Mouse (Mus musculus) heart, embryonic 16.5 days (tissue): Measurements from ENCODE around the gene Rag2. TPM values are rescaled to one million over a fixed set of nuclear protein-coding genes. Genes with fewer than 3 reads are reported as not detected.

ENCODE experiments used
- ATAC-seq: fragments of 200-750 bp; cut with Nextera tagmentation; replicated peaks from 2 replicates; pipeline ENCODE4 v1.8.0; 2017; ENCODE audit warnings: moderate number of reproducible peaks; ENCODE audit not compliant: insufficient read depth, low FRiP score; ENCODE audit errors: extremely low read depth
- H3K27ac ChIP-seq: fragments of 300-500 bp; sonication (generic); 2 replicates; pipeline ENCODE4 v1.5.1; 2014; ENCODE audit warnings: mild to moderate bottlenecking, low read length, control low read depth, moderate library complexity
- H3K27me3 ChIP-seq: fragments of 300-500 bp; sonication (generic); 2 replicates; pipeline ENCODE4 v1.6.1; 2014; ENCODE audit warnings: low read length, mixed read lengths; ENCODE audit not compliant: control insufficient read depth, insufficient read depth
- H3K36me3 ChIP-seq: fragments of 300-500 bp; sonication (generic); 2 replicates; pipeline ENCODE4 v1.6.1; 2014; ENCODE audit not compliant: control insufficient read depth, insufficient read depth
- H3K4me1 ChIP-seq: fragments of 300-500 bp; sonication (generic); 2 replicates; pipeline ENCODE4 v1.6.1; 2014; ENCODE audit warnings: low read length, mixed read lengths; ENCODE audit not compliant: control insufficient read depth, insufficient read depth
- H3K4me2 ChIP-seq: fragments of 300-500 bp; sonication (generic); 2 replicates; pipeline ENCODE4 v1.6.1; 2014; ENCODE audit warnings: low read depth, mild to moderate bottlenecking, control low read depth, low read length
- H3K4me3 ChIP-seq: fragments of 300-500 bp; sonication (generic); 2 replicates; pipeline ENCODE4 v1.5.1; 2014; ENCODE audit warnings: mild to moderate bottlenecking, control low read depth, low read length
- H3K9ac ChIP-seq: fragments of 300-500 bp; sonication (generic); 2 replicates; pipeline ENCODE4 v1.6.1; 2014; ENCODE audit warnings: low read length, control low read depth
- H3K9me3 ChIP-seq: fragments of 300-500 bp; sonication (generic); replicated peaks from 2 replicates; pipeline ENCODE4 v1.6.1; 2016; ENCODE audit warnings: low read length; ENCODE audit not compliant: control insufficient read depth
- WGBS: fragments of 180-500 bp; shearing (Covaris S2); extraction: QIAGEN DNeasy Blood & Tissue Kit; methylation state at CpG from one replicate; pipeline ENCODE4 v1.1.7; 2014; 5-methylcytosine and 5-hydroxymethylcytosine counted together
- polyA plus RNA-seq: library from polyadenylated mRNA; unstranded; fragments of >200 nt; fragmentation: Nextera tagmentation; extraction: Ambion mirVana; gene quantifications from 2 replicates; pipeline ENCODE4 v1.2.1, GENCODE M21; 2015

Rag2 gene
- polyA plus RNA-seq = 3.8 and 13.2 TPM in 2 replicates

GRCm38 (mm10) chr2:101624526-101624925 lies at the start of gene Rag2:
Rag2 (plus strand) TSS chr2:101624718.
- peaks cover 7% of the 10 kb centered on the region for H3K4me1 ChIP-seq
- no peaks in the 10 kb centered on the region for H3K27me3 ChIP-seq
- WGBS = 63% methylated on average over 4 of the region's 4 CpGs
- no peaks in the 10 kb centered on the region for H3K9me3 ChIP-seq
- H3K4me2 ChIP-seq = no peak within 1 kb of the TSS
- H3K27ac ChIP-seq = peak within 1 kb of the TSS; percentile 23; the same call in 1 of the 2 replicates
- H3K9ac ChIP-seq = 0 out of 2 replicates have a peak within 1 kb of the TSS, but pooled peaks have one; percentile 16
- no peaks in the 10 kb centered on the region for H3K36me3 ChIP-seq
- 0 out of 2 replicates have a peak, but pooled peaks have one; percentile 50 for ATAC-seq
- H3K4me3 ChIP-seq = peak within 1 kb of the TSS; percentile 40

DNA sequence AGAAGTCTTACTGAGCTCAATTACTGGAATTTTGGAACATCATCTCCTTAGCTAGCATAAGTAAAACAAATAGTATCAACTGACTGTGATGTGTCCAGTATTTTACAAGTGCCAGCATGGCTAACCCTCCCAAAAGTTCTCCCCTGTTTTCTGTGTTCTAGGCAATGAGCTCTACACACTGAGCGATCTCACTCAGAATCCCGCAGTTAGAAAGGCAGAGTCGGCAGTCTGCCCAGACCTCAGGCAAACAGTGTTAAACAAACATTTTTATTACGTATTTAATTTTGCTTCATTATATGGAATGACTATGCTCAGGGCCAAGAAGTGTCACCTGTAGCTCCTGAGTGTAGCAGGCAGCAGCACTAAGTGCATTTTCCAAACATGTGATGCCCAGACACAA lies 47.3 kb upstream of the Rag2 start:
- 81% methylated on average over 4 of the region's 4 CpGs for WGBS
- no peaks in the 10 kb centered on the region for H3K36me3 ChIP-seq
- H3K9me3 ChIP-seq = no peaks in the 10 kb centered on the region
- H3K9ac ChIP-seq = no peak overlapping the region
- ATAC-seq = no peak
- no peak overlapping the region for H3K27ac ChIP-seq
- no peaks in the 10 kb centered on the region for H3K27me3 ChIP-seq
- no peaks in the 10 kb centered on the region for H3K4me1 ChIP-seq
- no peak overlapping the region for H3K4me2 ChIP-seq
- no peak overlapping the region for H3K4me3 ChIP-seq

DNA sequence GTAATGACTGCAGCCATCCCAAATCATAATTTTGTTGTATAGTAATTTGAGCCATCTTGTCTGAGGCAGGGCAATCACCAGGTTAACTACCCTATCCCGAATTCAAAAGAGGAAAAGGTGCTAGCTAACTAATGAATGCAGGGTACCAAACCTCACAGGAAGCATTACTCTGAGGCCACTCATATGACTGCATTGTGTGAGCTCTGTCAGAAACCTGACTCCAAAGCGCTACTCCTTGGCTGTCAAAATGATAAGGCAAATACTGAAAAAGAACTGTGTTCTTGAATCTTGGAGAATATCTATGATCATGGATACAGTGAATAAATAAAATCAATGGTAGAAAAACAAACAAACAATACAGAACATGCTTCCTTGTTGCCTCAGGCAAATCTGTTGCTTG lies 44.5 kb upstream of the Rag2 start:
- no peak overlapping the region for H3K4me3 ChIP-seq
- no peaks in the 10 kb centered on the region for H3K27me3 ChIP-seq
- H3K9ac ChIP-seq = no peak overlapping the region
- 73% methylated on average over 2 of the region's 2 CpGs for WGBS
- H3K4me2 ChIP-seq = no peak overlapping the region
- no peaks in the 10 kb centered on the region for H3K9me3 ChIP-seq
- 0 out of 2 replicates have a peak, but pooled peaks cover 3% of the 10 kb centered on the region for H3K36me3 ChIP-seq
- no peak overlapping the region for H3K27ac ChIP-seq
- no peaks in the 10 kb centered on the region for H3K4me1 ChIP-seq
- ATAC-seq = no peak

DNA sequence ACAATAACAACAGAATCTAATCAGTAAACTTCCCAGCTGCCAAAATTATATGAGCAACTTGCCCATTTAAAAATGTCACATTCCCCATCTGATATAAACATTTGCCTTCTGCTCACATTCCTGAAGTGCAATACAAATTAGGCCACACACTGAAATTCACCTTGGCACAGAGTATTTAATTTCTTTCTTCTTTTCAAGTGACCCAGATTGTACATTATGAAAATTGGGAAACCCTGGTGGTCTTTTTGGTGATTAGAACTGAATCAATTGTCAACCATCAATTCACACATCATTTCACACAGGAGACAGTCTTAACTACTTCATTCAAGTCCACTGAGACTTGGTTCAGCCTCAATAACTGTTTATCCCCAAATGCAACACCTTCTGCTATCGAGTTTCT lies 44.1 kb upstream of the Rag2 start:
- Histone ChIP-seq H3K9ac (no peak overlapping the region), H3K4me2 (no peak overlapping the region), H3K4me1 (no peaks in the 10 kb centered on the region), H3K9me3 (no peaks in the 10 kb centered on the region), H3K4me3 (no peak overlapping the region), H3K36me3 (0 out of 2 replicates have a peak, but pooled peaks cover 3% of the 10 kb centered on the region), H3K27me3 (no peaks in the 10 kb centered on the region), H3K27ac (no peak overlapping the region)
- WGBS = 79% methylated on average over 1 of the region's 1 CpGs
- ATAC-seq = no peak

GRCm38 (mm10) chr2:101580977-101581376 lies 43.5 kb upstream of the Rag2 start:
- H3K36me3 ChIP-seq = 0 out of 2 replicates have a peak, but pooled peaks cover 3% of the 10 kb centered on the region
- no peaks in the 10 kb centered on the region for H3K27me3 ChIP-seq
- whole genome bisulfite sequencing = 73% methylated on average over 3 of the region's 3 CpGs
- H3K4me3 ChIP-seq = no peak overlapping the region
- H3K4me1 ChIP-seq = no peaks in the 10 kb centered on the region
- no peaks in the 10 kb centered on the region for H3K9me3 ChIP-seq
- peak overlapping the region; percentile 57 for H3K27ac ChIP-seq
- H3K4me2 ChIP-seq = no peak overlapping the region
- no peak for ATAC-seq
- H3K9ac ChIP-seq = no peak overlapping the region

GRCm38 (mm10) chr2:101581418-101581817 lies 43.1 kb upstream of the Rag2 start:
- 0 out of 2 replicates have a peak, but pooled peaks cover 3% of the 10 kb centered on the region for H3K36me3 ChIP-seq
- no peak overlapping the region for H3K9ac ChIP-seq
- 79% methylated on average over 3 of the region's 3 CpGs for WGBS
- no peak; the same call in 1 of the 2 replicates for ATAC-seq
- H3K27ac ChIP-seq = peak overlapping the region; percentile 57
- no peaks in the 10 kb centered on the region for H3K9me3 ChIP-seq
- no peak overlapping the region for H3K4me3 ChIP-seq
- no peaks in the 10 kb centered on the region for H3K27me3 ChIP-seq
- H3K4me2 ChIP-seq = no peak overlapping the region
- H3K4me1 ChIP-seq = no peaks in the 10 kb centered on the region

DNA sequence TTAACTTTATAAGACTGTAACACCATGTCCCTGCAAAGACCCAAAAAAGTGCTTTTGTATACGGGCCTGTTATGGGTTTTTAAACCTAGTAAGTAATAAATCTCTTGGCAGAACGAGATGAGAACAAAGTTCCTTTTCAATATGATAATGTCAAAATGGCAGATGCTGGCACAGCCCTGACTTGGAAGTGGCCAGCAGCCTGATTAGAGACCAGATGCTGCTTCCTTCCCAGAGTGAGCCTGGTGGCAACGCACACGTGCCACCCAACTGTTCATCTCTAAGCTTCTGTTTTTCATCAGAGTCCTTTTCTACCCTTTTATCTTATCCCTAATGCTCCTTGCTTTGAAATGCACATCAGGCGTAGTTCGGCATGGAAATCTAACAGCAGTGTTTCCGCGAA lies 33.2 kb upstream of the Rag2 start:
- Histone ChIP-seq H3K4me1 (no peaks in the 10 kb centered on the region), H3K27me3 (no peaks in the 10 kb centered on the region), H3K36me3 (no peaks in the 10 kb centered on the region), H3K27ac (no peak overlapping the region), H3K9me3 (no peaks in the 10 kb centered on the region), H3K4me3 (no peak overlapping the region), H3K9ac (no peak overlapping the region), H3K4me2 (no peak overlapping the region)
- 55% methylated on average over 8 of the region's 8 CpGs for whole genome bisulfite sequencing
- no peak for ATAC-seq

DNA sequence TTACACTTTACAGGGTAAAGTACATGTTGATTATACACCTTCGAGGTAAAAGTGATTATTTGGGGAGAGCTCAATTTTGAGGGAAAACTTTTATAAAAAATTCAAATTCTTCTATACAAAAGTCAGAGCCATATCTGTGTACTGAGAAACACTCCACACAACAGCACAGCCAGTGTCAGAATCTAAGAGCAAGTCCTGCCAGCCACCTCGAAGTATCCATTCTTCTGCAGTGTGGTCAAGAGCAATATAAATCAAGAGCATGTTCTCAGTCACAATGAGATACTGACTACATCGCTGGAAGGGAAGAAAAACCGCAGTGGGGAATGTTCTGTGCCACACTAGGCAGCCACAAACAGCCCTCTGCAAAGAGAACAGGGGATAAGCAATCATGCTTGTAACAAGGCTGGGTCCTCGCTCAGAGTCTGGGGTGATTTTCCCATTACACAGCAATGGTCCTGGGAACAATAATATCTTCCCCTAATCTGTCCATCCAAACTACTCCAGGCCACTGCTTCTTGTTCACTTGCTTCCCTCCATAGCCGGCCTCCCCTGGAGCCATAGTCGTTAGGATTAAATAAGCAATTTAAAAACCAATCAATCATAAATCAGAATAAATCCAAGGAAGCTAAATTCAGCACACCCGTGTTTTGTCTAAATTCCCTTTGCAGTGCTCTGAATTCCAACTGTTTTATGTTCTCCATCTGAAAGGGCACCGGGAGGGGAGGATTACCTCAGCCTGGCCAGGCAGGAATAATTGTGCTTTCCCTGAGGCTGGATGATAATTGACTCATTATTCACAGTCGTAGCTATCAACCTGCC lies 32.3 kb upstream of the Rag2 start:
- Histone ChIP-seq H3K36me3 (no peaks in the 10 kb centered on the region), H3K4me3 (no peak overlapping the region), H3K27ac (no peak overlapping the region), H3K9ac (no peak overlapping the region), H3K4me2 (no peak overlapping the region), H3K4me1 (no peaks in the 10 kb centered on the region), H3K27me3 (no peaks in the 10 kb centered on the region), H3K9me3 (no peaks in the 10 kb centered on the region)
- 44% methylated on average over 10 of the region's 10 CpGs for WGBS
- no peak for ATAC-seq

- no peaks in the 10 kb centered on the region for H3K4me1 ChIP-seq
- no peak overlapping the region for H3K4me3 ChIP-seq
- H3K9ac ChIP-seq = no peak overlapping the region
- 74% methylated on average over 8 of the region's 8 CpGs for WGBS
- no peaks in the 10 kb centered on the region for H3K27me3 ChIP-seq
- no peak overlapping the region for H3K4me2 ChIP-seq
- no peak overlapping the region for H3K27ac ChIP-seq
- no peaks in the 10 kb centered on the region for H3K9me3 ChIP-seq
- no peak for ATAC-seq
- no peaks in the 10 kb centered on the region for H3K36me3 ChIP-seq
Measured at GRCm38 (mm10) chr2:101592886-101593285, 31.6 kb upstream of the Rag2 start.
